Mouse (Mus musculus) left cerebral cortex, adult 8-10 months (tissue): ENCODE data around the gene Mrpl33. TPM values are rescaled to one million over a fixed set of nuclear protein-coding genes. Genes with fewer than 3 reads are reported as not detected.

ENCODE experiments used
- DNase-seq, 2 experiments: peaks; one replicate each; pipeline ENCODE4 v3.0.0; 2022; ENCODE audit warnings: low spot score in 2 of 2
- total RNA-seq, 4 experiments: library from RNA; stranded (reverse); gene quantifications; 2 replicates each; pipeline ENCODE4 v1.2.4; 2022

Gene Mrpl33
- total RNA-seq, 4 experiments from 2014 or later, result 76.5 to 106 (median 99.6) TPM

- no peak for DNase-seq
Observed at GRCm38 (mm10) chr5:31636636-31637253, 40.0 kb downstream of the Mrpl33 start.

DNA sequence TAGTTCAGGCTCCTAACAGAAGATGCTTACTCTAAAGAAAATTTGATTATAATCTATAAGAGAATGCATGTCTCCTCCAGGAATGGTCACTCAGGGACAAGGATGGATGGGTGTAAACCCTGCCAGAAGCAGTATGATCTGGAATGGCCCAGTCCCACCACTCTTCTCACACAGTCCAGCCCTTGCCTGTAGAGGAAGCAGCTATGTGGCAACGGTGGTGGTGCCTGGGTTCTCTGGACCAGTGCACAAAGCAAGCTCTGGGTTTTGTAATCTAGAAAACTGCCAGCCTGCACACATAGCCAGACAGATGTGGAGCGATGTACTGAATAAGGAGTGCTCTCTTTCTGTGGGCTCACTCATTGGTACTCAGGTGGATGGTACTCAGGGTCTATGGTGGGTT lies 43.8 kb downstream of the Mrpl33 start:
- no peak for DNase-seq

DNA sequence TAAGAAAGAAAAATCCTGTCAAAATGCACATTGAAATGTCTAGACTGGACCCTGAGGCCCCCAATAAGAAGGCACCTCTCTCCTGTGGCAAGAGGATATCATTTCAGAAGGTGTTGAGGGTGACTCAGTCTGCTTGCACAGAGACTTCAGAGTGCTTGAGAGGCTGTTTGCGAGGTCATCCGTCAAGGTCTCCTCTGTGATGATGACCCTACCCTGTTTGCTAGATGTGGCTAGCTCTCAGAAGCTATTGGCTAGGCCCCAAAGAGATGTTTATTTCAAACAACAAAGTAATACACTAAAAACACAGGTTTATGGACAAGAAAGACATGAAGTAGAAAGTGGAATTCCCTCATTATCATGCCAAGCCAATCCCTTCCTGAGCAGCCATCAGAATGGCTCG lies 45.6 kb downstream of the Mrpl33 start:
- no peak for DNase-seq

GRCm38 (mm10) chr5:31644272-31644671 lies 47.5 kb downstream of the Mrpl33 start:
- no peak for DNase-seq

GRCm38 (mm10) chr5:31644847-31645246 lies 48.1 kb downstream of the Mrpl33 start:
- no peak for DNase-seq

- no peak for DNase-seq
Observed at GRCm38 (mm10) chr5:31645798-31646197, 49.1 kb downstream of the Mrpl33 start.

DNA sequence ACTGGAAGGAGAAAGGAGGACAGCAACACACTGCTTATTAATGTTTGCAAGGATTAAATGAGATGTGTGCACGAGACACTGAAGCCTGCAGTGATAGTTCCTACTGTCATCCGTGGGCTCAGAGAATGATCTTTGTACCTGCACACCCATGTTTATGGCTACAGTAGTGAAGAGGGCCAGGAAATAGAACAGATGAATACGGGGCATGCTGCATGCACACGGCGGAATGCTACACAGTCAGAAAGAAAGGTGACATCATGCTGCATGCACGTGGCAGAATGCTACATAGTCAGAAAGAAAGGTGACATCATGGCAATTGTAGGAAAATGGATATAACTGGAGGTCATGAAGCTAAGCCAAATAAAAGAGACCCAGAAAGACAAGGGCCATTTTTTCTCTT lies 49.8 kb downstream of the Mrpl33 start:
- no peak for DNase-seq

DNA sequence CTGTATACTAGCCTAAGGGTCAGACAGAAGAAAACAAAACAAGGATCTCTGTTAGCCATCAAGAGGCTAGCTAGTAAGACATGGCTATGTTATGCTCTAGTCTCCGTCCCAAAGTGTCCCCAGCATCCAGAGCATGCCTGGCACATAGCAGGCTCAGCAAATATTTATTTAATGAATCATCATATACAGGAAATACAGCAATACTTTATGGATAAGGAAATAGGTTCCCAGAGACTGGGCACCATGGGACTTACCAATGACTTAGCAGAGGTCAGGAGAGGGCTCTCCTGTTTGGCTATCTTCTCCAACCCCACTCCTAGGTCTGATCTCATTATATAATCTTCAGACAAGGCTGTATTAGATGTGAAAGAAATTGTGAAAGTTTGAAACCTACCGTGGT lies 50.6 kb downstream of the Mrpl33 start:
- DNase-seq, result no peak

GRCm38 (mm10) chr5:31650518-31651288 lies 54.0 kb downstream of the Mrpl33 start:
- DNase-seq, result no peak

DNA sequence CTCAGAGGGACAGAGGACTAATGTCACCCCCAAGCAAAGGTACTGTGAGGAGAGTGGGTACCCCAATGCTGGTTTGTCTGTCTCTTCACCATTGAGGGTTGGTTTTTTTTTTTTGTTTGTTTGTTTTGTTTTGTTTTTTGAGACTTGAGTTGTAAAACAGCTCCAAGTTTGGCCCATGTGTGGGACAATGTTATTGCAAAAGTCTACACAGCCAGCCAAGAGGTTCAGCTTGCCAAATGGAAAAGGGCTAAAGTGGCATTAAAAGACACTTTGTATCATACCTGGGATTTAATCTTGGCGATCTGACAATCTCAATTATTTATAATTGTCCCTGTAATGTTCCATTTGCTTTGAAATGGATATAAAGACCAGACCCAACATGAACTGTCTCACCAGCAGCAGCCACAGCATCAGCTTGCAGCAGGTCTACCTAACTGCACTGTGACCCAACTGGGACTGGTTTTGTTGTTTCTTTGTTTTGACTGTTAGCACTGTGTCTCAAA lies 59.0 kb downstream of the Mrpl33 start:
- no peak for DNase-seq

GRCm38 (mm10) chr5:31666176-31666575 lies 69.4 kb downstream of the Mrpl33 start:
- DNase-seq, result no peak

DNA sequence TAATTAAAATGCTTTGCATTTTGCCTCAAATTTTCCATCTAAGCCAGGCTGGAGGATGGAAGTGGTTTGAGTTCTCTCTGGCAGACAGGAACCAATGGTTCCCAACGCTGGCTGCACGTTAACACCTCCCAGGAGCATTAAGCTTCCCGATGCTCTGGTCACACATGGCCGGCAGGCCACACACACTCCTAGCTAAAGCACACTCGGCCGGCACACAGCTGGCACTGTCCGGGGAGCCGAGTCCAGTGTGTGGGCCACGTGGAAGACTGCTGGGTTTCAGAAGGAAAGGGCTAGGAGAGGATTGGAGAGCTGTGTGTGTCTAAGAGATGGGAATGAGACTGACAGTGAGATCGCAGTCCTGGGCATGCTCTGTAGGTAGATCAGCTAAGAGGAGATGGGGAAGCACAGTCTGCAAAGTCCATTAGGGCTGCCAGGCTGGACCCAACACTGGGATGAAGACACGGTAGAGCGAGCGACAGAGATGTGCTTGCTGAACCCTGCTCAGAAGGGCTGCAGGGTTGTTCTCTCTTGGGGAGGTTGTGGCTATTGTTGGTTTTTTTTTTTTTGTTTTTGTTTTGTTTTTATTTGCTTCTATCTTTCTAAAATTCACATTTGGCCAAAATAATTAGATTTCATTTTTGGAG lies 71.7 kb downstream of the Mrpl33 start:
- DNase-seq, result no peak

DNA sequence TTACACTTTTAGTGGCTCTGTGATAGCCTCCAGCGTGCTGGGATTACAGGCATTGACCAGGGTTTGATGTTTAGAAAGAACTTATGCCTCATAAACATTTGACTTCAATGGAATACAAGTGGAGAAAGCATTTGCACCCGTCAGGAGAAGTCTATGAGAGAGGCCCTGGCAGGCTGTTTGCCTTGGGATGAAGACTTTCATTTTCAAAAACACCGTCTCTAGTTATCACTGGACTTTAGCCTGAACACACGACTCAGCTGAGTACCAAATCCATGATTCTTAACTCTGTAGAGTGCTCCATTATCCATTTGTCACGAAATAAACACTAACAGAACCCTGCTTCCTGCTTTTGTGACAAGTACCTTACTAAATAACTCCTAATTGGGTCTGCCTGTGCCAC lies 73.2 kb downstream of the Mrpl33 start:
- DNase-seq, result no peak

DNA sequence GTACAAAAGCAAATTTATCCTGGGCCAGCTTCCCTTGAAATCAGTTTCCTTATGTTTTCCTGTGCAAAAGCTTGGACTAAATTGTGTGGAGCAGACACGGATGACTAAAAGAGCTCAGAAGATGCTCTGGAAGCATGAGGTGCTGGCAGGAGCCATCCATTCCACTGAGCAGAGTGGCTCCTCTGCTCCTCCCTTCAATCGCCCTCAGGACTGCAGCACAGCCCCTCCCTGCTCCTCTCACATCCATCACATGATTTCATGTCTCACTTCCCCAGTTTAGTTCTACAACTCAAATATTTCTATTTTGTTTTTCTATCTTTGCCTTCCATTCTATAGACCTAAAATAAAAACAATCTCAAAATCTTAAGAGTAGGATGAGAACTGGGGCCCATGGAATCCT lies 74.4 kb downstream of the Mrpl33 start:
- no peak for DNase-seq

- DNase-seq, result no peak
Observed at GRCm38 (mm10) chr5:31673431-31673830, 76.7 kb downstream of the Mrpl33 start.

- DNase-seq, result no peak
Observed at GRCm38 (mm10) chr5:31678000-31678399, 81.3 kb downstream of the Mrpl33 start.

DNA sequence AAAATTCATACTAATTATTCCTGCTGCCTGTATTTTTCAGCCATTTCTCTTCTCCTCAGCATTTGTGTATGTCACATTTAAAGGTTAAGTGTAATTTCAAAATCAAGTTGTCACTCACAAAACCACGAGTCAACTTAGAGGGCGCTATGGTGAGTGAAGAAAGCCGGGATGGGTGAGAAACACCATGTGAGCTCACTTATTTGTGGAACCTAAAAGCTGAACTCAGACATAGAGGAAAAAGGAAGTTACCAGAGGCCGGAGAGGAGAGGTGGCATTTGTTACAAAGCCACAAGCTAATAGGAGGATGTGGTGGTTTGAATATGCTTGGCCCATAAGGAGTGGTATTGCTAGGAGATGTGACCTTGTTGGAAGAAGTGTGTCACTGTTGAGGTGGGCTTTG lies 83.4 kb downstream of the Mrpl33 start:
- DNase-seq, result no peak

GRCm38 (mm10) chr5:31682305-31682704 lies 85.6 kb downstream of the Mrpl33 start:
- no peak for DNase-seq

DNA sequence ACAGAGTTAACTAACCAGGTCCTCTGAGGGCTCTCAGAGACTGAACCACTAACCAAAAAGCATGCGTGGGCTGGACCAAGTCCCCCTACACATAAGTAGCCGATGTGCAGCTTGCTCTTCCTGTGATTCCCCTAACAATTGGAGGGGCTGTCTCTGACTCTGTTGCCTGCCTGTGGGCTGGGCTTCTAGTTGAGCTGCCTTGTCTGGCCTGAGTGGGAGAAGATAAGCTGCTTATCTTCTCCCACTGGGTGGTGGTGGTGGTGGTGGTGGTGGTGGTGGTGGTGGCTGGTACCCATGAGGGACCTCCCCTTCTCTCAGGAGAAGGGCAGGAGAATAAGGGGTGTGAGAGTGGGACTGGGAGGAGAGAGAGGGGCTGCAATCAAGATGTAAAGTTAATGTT lies 89.3 kb downstream of the Mrpl33 start:
- no peak for DNase-seq

DNA sequence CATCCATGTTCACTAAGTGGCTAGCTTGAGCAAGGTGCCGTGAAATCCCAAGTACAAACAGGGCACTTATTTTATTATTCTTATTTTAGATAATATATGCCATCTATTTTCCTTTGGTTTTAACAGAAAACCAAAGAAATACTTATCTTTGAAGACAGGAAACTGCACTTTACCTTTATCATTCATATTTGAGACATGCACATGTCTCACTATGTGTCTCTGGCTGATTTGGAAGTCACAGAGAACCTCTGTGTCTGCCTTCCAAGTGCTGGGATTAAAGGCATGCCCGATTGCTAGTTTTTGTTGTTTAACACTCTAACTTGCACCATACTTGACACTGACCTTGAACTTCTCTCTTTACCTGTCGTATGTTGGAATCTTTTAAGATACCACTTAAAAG lies 91.2 kb downstream of the Mrpl33 start:
- DNase-seq, result no peak

- DNase-seq, result no peak
Observed at GRCm38 (mm10) chr5:31693191-31693590, 96.5 kb downstream of the Mrpl33 start.

- no peak for DNase-seq
Observed at GRCm38 (mm10) chr5:31696971-31697643, 100.4 kb downstream of the Mrpl33 start, which contains the start of gene Rbks. Gene Rbks (minus strand): TSS chr5:31697627.
